Mouse (Mus musculus) heart, adult 2 months (tissue): Measurements from ENCODE around the gene Dact3. TPM values are rescaled to one million over a fixed set of nuclear protein-coding genes. Genes with fewer than 3 reads are reported as not detected.

ENCODE experiments used
- DNase-seq, 2 experiments: peaks; one replicate each; pipeline ENCODE4 v3.0.0; 2021
- H3K27ac ChIP-seq: fragments of 200-600 bp; 2 replicates; pipeline ENCODE4 v1.8.1; 2022
- H3K27me3 ChIP-seq: fragments of 200-500 bp; 2 replicates; pipeline ENCODE4 v1.6.1; 2012; ENCODE audit warnings: mild to moderate bottlenecking, low read length, inconsistent platforms, mixed read lengths; ENCODE audit not compliant: control insufficient read depth, insufficient read depth
- H3K36me3 ChIP-seq: fragments of 200-500 bp; 2 replicates; pipeline ENCODE4 v1.6.1; 2012; ENCODE audit warnings: low read length, inconsistent platforms; ENCODE audit not compliant: control insufficient read depth, insufficient read depth
- H3K4me1 ChIP-seq: fragments of 200-500 bp; 2 replicates; pipeline ENCODE4 v1.6.1; 2011; ENCODE audit warnings: low read length; ENCODE audit not compliant: control insufficient read depth, insufficient read depth
- H3K4me3 ChIP-seq: fragments of 200-600 bp; 2 replicates; pipeline ENCODE4 v1.8.1; 2022
- H3K79me2 ChIP-seq: fragments of 200-500 bp; replicated peaks from 2 replicates; pipeline ENCODE4 v1.6.1; 2012; ENCODE audit warnings: mild to moderate bottlenecking, inconsistent platforms, low read length, moderate library complexity, mixed read lengths; ENCODE audit not compliant: control insufficient read depth, insufficient read depth
- H3K9ac ChIP-seq: fragments of 200-500 bp; 2 replicates; pipeline ENCODE4 v1.6.1; 2012; ENCODE audit warnings: low read depth, mild to moderate bottlenecking, control low read depth, inconsistent platforms, low read length, mixed read lengths
- CTCF ChIP-seq: fragments of 200-600 bp; IDR thresholded peaks from 2 replicates; pipeline ENCODE4 v1.8.1; 2022; ENCODE audit warnings: antibody characterized with exemption, mild to moderate bottlenecking, moderate library complexity
- EP300 ChIP-seq: fragments of 200-500 bp; IDR thresholded peaks from 2 replicates; pipeline ENCODE4 v1.6.1; 2011; ENCODE audit warnings: low read depth, low read length, control low read depth; ENCODE audit not compliant: insufficient read depth
- POLR2A ChIP-seq: fragments of 200-500 bp; IDR thresholded peaks from 2 replicates; pipeline ENCODE4 v1.6.1; 2011; ENCODE audit warnings: mild to moderate bottlenecking, low read depth, low read length, control low read depth; ENCODE audit not compliant: insufficient read depth
- WGBS: fragments of 180-500 bp; shearing (Covaris S2); methylation state at CpG from one replicate; pipeline ENCODE4 v1.1.7; 2018; 5-methylcytosine and 5-hydroxymethylcytosine counted together
- intact Hi-C: fragments of 180-260 bp; cut with DNase I; formaldehyde crosslinking; loops from one replicate; pipeline ENCODE4 v1.15.1; 2025
- polyA plus RNA-seq: library from polyadenylated mRNA; depleted of rRNA; stranded (reverse); fragments of >200 nt; gene quantifications from 2 replicates; pipeline ENCODE4 v1.2.3, GENCODE M21; 2012
- total RNA-seq, 2 experiments: library from RNA; stranded (reverse); gene quantifications; 2 replicates each; pipeline ENCODE4 v1.2.3; 2021

Gene Dact3
- total and polyA plus RNA-seq, 3 experiments, result 8.6 to 19.6 (median 12.1) TPM

- H3K27ac ChIP-seq, result no peak overlapping the region
- intact Hi-C loops, result loop anchor here (1.0 to 5.0 kb wide), 2 partner anchors 18 to 148 kb away; no protein-coding TSS in a partner anchor
- DNase-seq, result peak; percentile 80 to 84
- no peaks in the 10 kb centered on the region; the same call in 1 of the 2 replicates for H3K4me1 ChIP-seq
- H3K4me3 ChIP-seq, result no peak overlapping the region
- 2% methylated on average over 24 of the region's 24 CpGs for WGBS
- H3K27me3 ChIP-seq, result no peaks in the 10 kb centered on the region
- TF ChIP-seq EP300 (no peak), CTCF (peak; percentile 93), POLR2A (no peak)
- H3K9ac ChIP-seq, result no peak overlapping the region
- H3K36me3 ChIP-seq, result no peaks in the 10 kb centered on the region
- H3K79me2 ChIP-seq, result no peaks in the 10 kb centered on the region
Measured at GRCm38 (mm10) chr7:16895000-16895399, 19.9 kb downstream of the Dact3 start.

DNA sequence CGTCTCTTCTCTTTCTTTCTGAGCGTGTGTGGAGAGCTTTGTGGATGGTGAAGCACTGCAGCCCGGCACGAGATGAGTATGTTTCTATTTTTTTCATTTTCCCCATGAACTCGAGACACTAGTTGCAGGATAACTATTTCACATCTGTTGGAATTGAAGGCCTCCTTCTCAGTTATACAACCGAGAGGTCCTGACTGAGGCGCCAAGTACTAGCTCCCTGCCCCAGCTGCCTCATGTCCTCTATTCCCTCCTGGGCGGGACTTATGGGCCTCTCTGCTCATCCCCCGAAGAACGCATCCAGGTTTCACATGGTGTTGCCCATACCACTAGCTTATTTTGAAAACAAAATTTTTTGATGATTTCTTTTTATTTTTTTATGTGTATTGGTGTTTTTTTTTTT lies 20.4 kb downstream of the Dact3 start:
- H3K4me1 ChIP-seq, result no peaks in the 10 kb centered on the region; the same call in 1 of the 2 replicates
- WGBS, result 32% methylated on average over 10 of the region's 10 CpGs
- no peak overlapping the region for H3K9ac ChIP-seq
- H3K79me2 ChIP-seq, result no peaks in the 10 kb centered on the region
- no peaks in the 10 kb centered on the region for H3K27me3 ChIP-seq
- no peak for DNase-seq
- TF ChIP-seq CTCF (no peak), POLR2A (no peak), EP300 (no peak)
- intact Hi-C loops, result loop anchor here (1.0 kb wide), 1 partner anchor 18 kb away; no protein-coding TSS in a partner anchor
- no peak overlapping the region; the same call in 1 of the 2 replicates for H3K27ac ChIP-seq
- H3K4me3 ChIP-seq, result no peak overlapping the region
- H3K36me3 ChIP-seq, result no peaks in the 10 kb centered on the region

GRCm38 (mm10) chr7:16900526-16900925 lies 25.4 kb downstream of the Dact3 start:
- 37% methylated on average over 5 of the region's 5 CpGs for WGBS
- Histone ChIP-seq H3K9ac (no peak overlapping the region), H3K4me1 (peaks cover under 1% of the 10 kb centered on the region; the same call in 1 of the 2 replicates), H3K79me2 (no peaks in the 10 kb centered on the region), H3K36me3 (no peaks in the 10 kb centered on the region), H3K27ac (no peak overlapping the region), H3K27me3 (no peaks in the 10 kb centered on the region), H3K4me3 (no peak overlapping the region)
- peak in 1 of 2 experiments; percentile 26 for DNase-seq
- intact Hi-C loops, result no loop called here
- TF ChIP-seq EP300 (no peak), CTCF (no peak), POLR2A (no peak)

GRCm38 (mm10) chr7:16903439-16903955 lies 28.4 kb downstream of the Dact3 start:
- no peaks in the 10 kb centered on the region for H3K27me3 ChIP-seq

DNA sequence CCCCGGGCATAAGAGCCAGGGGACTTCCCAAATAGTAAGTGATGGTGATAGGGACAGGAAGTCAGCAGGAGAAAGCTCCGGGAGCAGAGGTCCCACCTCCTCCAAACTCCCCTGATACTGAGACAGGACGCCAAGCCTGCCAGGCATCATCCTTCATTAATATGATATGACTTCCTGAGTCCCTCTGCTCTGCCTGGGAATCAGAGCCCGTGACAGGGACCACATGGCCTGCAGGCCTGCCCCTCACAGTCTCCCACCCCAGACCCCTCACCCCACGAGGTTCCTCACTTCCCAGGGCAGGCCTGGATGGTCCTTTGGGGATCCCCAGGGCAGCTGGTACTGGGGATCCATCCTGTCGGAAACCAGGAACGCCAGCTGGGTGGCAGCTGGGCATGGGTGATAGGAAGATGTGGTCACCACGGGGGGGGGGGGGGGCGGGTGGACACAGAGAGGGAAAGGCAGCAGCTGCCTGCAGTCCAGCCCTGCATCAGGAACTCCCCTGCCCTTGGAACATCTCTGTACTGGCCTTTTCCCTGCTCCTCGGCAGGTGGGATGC lies 29.1 kb downstream of the Dact3 start:
- Histone ChIP-seq H3K27me3 (no peaks in the 10 kb centered on the region), H3K4me1 (peaks cover 6% of the 10 kb centered on the region), H3K9ac (no peak overlapping the region), H3K36me3 (no peaks in the 10 kb centered on the region), H3K79me2 (no peaks in the 10 kb centered on the region), H3K4me3 (no peak overlapping the region), H3K27ac (no peak overlapping the region)
- DNase-seq, result peak in 1 of 2 experiments; percentile 29
- intact Hi-C loops, result no loop called here
- TF ChIP-seq EP300 (no peak), CTCF (no peak), POLR2A (no peak)
- WGBS, result 35% methylated on average over 9 of the region's 10 CpGs

More at GRCm38 (mm10) chr7:16903439-16903955, 28.4 kb downstream of the Dact3 start:
- H3K27ac ChIP-seq, result no peak overlapping the region
- 81% methylated on average over 2 of the region's 2 CpGs for WGBS
- peaks cover 6% of the 10 kb centered on the region; the same call in 1 of the 2 replicates for H3K4me1 ChIP-seq
- no peak overlapping the region for H3K9ac ChIP-seq
- H3K36me3 ChIP-seq, result no peaks in the 10 kb centered on the region
- TF ChIP-seq POLR2A (no peak), CTCF (no peak), EP300 (no peak)
- no peak for DNase-seq
- H3K4me3 ChIP-seq, result no peak overlapping the region
- intact Hi-C loops, result no loop called here
- no peaks in the 10 kb centered on the region for H3K79me2 ChIP-seq

GRCm38 (mm10) chr7:16905491-16906021 lies 30.4 kb downstream of the Dact3 start:
- no peak for TF ChIP-seq CTCF
- 0 out of 2 replicates have a peak, but pooled peaks have one; percentile 4 for TF ChIP-seq POLR2A
- 0 out of 2 replicates have a peak, but pooled peaks have one; percentile 6 for TF ChIP-seq EP300
- Histone ChIP-seq H3K36me3 (no peaks in the 10 kb centered on the region), H3K27ac (peak overlapping the region; percentile 71), H3K4me3 (no peak overlapping the region), H3K4me1 (peaks cover 9% of the 10 kb centered on the region), H3K27me3 (no peaks in the 10 kb centered on the region), H3K79me2 (no peaks in the 10 kb centered on the region), H3K9ac (no peak overlapping the region; the same call in 1 of the 2 replicates)
- 47% methylated on average over 9 of the region's 9 CpGs for WGBS
- intact Hi-C loops, result loop anchor here (5.0 kb wide), 1 partner anchor 278 kb away; no protein-coding TSS in a partner anchor
- peak; percentile 70 to 77 for DNase-seq
